Mouse (Mus musculus): ENCODE measurements around the gene Olfr1012.

DNA sequence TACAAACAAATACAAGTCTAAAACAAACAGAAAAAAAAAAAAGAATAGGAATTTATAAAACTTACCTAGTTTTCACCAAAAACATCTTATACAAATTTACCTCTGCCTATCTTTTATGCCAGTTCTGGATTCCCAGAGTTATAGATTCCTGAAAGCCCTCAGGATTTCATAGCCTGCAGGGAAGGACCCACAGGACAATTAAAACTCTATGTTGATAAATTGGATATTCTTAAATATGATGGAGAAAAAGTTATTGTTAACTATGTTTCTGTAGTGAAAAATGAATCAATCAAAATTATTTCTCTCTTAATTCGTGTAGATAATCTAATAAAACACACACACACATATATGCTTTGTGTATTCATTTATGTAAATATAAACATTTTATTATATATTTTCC is at the start of gene Olfr1012:
- no peak for TF ChIP-seq CTCF (IDR thresholded peaks at IDR 0.05; ENCODE audit: low read depth)
- no peak for TF ChIP-seq EP300 (optimal IDR thresholded peaks at IDR 0.05)
